Mouse (Mus musculus): ENCODE results near the gene Ift46.
"Not testable (repeated sequence)": the region's sequence is repeated elsewhere in the genome, so short reads cannot be mapped to it uniquely, and the experiment has no call there.

Gene Ift46

DNA sequence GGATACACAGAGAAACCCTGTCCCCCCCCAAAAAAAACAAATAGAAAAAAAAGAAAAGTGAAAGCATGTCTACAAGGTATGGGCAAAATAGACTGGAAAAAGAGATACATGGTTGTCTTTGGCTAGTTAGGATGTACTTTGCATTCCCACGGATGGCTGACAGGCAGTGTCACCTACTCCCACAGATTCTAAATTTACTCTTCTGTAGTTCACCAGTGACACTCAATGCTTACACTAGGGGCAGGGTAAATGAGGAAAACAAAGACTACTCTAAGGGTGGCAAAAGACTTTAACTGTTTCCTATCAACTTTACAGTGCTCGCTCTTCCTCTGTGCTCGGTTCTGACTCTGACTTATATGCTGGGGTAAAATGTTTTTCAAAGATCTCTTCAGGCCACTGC is 21.0 kb upstream of the Ift46 start:
- Histone ChIP-seq H3K4me3 (replicated peaks; ENCODE audit: low read length) (no peak overlapping the region), H3K36me3 (ENCODE audit: insufficient read depth, low read length) (peaks cover 83% of the 10 kb centered on the region), H3K4me1 (replicated peaks; ENCODE audit: low read depth, low read length) (no peaks in the 10 kb centered on the region), H3K27me3 (ENCODE audit: insufficient read depth, low read length) (no peaks in the 10 kb centered on the region), H3K9me3 (ENCODE audit: low read length) (no peaks in the 10 kb centered on the region)
- TF ChIP-seq POU5F1 (IDR thresholded peaks at IDR 0.05; ENCODE audit: borderline replicate concordance, low read length) = no peak
- no peak for TF ChIP-seq NANOG (IDR thresholded peaks at IDR 0.05; ENCODE audit: borderline replicate concordance, low read length)
- TF ChIP-seq CTCF (conservative IDR thresholded peaks at IDR 0.05; ENCODE audit: low read length) = no peak

DNA sequence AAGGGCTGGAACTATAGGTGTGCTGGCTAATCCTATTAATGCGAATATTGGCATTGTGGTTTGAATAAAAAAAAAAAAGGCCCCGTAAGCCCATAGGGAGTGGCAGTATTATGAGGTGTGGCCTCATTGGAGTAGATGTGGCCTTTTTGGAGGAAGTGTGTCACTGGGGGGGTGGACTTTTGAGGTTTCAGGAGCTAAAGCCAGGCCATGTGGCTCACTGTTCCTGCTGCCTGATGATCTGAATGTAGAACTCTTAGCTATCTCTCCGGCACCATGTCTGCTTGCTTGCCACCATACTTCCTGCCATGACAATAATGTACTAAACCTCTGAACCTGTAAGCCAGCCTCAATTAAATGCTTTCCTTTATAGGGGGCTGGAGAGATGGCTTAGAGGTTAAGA is 20.4 kb upstream of the Ift46 start:
- Histone ChIP-seq H3K36me3 (ENCODE audit: insufficient read depth, low read length) (peaks cover 89% of the 10 kb centered on the region), H3K4me1 (replicated peaks; ENCODE audit: low read depth, low read length) (no peaks in the 10 kb centered on the region), H3K9me3 (ENCODE audit: low read length) (no peaks in the 10 kb centered on the region), H3K27me3 (ENCODE audit: insufficient read depth, low read length) (no peaks in the 10 kb centered on the region), H3K4me3 (replicated peaks; ENCODE audit: low read length) (no peak overlapping the region)
- TF ChIP-seq NANOG (IDR thresholded peaks at IDR 0.05; ENCODE audit: borderline replicate concordance, low read length) (no peak), CTCF (conservative IDR thresholded peaks at IDR 0.05; ENCODE audit: low read length) (no peak), POU5F1 (IDR thresholded peaks at IDR 0.05; ENCODE audit: borderline replicate concordance, low read length) (no peak)

DNA sequence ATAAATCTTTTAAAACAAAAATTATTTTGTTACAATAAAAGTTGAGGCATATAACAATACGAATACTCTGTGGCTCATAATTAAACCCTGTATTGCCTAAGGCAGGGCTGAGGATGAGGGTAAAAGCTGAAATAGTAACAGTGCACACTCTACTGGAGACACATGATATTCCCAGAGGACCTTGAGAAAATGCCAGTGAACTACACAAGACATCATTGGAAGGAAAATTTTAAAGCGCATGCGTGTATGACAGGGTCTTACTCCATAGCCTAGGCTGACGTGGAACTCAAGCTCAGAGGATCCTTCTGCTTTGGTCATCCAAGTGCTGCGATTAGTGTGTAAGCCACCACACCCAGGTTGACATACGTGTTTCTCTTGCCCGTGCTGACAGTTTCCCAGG is 19.2 kb upstream of the Ift46 start:
- no peaks in the 10 kb centered on the region for H3K9me3 ChIP-seq (ENCODE audit: low read length)
- H3K36me3 ChIP-seq (ENCODE audit: insufficient read depth, low read length) = peaks cover 92% of the 10 kb centered on the region
- no peaks in the 10 kb centered on the region for H3K4me1 ChIP-seq (replicated peaks; ENCODE audit: low read depth, low read length)
- no peak overlapping the region for H3K4me3 ChIP-seq (replicated peaks; ENCODE audit: low read length)
- TF ChIP-seq CTCF (conservative IDR thresholded peaks at IDR 0.05; ENCODE audit: low read length) (peak; percentile 42), NANOG (IDR thresholded peaks at IDR 0.05; ENCODE audit: borderline replicate concordance, low read length) (no peak)
- no peaks in the 10 kb centered on the region for H3K27me3 ChIP-seq (ENCODE audit: insufficient read depth, low read length)

DNA sequence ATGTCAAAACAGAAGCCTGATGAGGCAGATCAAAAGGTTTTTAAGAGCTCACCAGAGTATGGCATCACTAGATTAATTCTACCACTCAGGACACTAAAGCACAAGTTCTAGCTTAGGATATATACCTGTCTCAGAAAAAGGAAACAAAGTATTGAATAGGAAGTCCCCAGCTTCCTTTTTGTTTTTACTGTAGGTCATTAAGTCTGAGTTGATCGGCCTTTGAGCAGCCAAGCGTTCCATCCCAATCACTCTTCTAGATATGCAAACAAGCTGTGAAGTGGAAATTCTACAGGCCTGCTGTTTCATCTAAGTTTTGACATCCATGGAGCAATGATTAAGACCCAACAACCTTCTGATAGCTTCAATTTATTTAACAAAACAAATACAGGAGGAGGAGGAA is 6.8 kb upstream of the Ift46 start:
- Histone ChIP-seq H3K4me3 (replicated peaks; ENCODE audit: low read length) (no peak overlapping the region), H3K4me1 (replicated peaks; ENCODE audit: low read depth, low read length) (peaks cover 29% of the 10 kb centered on the region), H3K27me3 (ENCODE audit: insufficient read depth, low read length) (no peaks in the 10 kb centered on the region), H3K36me3 (ENCODE audit: insufficient read depth, low read length) (peaks cover 58% of the 10 kb centered on the region), H3K9me3 (ENCODE audit: low read length) (no peaks in the 10 kb centered on the region)
- TF ChIP-seq NANOG (IDR thresholded peaks at IDR 0.05; ENCODE audit: borderline replicate concordance, low read length) (no peak), CTCF (conservative IDR thresholded peaks at IDR 0.05; ENCODE audit: low read length) (no peak), POU5F1 (IDR thresholded peaks at IDR 0.05; ENCODE audit: borderline replicate concordance, low read length) (no peak)

DNA sequence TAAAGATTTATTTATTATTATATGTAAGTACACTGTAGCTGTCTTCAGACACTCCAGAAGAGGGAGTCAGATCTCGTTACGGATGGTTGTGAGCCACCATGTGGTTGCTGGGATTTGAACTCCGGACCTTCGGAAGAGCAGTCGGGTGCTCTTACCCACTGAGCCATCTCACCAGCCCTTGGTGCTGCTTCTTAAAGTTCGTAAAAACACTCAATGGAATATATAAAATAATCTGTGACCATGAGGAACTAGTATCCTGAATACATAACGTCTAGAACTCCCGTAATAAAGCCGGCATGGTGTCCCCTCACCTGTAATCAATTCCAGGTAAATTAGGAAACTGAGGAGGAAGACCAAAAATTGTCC is 304 bp downstream of the Ift46 start:
- peak overlapping the region; percentile 95 for H3K4me3 ChIP-seq (replicated peaks; ENCODE audit: low read length)
- not testable (repeated sequence) for H3K36me3 ChIP-seq (ENCODE audit: insufficient read depth, low read length); H3K9me3 ChIP-seq (ENCODE audit: low read length); H3K27me3 ChIP-seq (ENCODE audit: insufficient read depth, low read length)
- peaks cover 34% of the 10 kb centered on the region for H3K4me1 ChIP-seq (replicated peaks; ENCODE audit: low read depth, low read length)

DNA sequence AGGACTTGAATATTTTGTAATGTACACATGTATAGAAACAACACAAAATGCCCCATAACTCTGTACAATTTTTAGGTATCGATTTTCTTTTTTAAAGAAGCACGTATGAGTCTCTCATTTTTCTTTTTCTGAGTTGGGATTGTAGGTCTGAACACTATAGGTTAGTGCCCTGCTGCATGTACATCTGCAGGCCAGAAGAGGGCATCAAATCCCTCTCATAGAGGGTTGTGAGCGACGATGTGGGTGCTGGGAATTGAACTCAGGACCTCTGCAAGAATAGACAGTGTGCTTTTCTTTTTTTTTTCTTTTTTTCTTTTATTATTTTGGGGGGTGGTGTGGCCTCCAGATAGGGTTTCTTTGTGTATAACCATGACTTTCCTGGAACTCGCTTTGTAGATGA is 3.7 kb downstream of the Ift46 start:
- H3K4me3 ChIP-seq (replicated peaks; ENCODE audit: low read length) = no peak overlapping the region
- H3K4me1 ChIP-seq (replicated peaks; ENCODE audit: low read depth, low read length) = peaks cover 30% of the 10 kb centered on the region
- TF ChIP-seq POU5F1 (IDR thresholded peaks at IDR 0.05; ENCODE audit: borderline replicate concordance, low read length) = no peak
- peak; percentile 13; the same call in 1 of the 2 replicates for TF ChIP-seq CTCF (conservative IDR thresholded peaks at IDR 0.05; ENCODE audit: low read length)
- TF ChIP-seq NANOG (IDR thresholded peaks at IDR 0.05; ENCODE audit: borderline replicate concordance, low read length) = no peak

DNA sequence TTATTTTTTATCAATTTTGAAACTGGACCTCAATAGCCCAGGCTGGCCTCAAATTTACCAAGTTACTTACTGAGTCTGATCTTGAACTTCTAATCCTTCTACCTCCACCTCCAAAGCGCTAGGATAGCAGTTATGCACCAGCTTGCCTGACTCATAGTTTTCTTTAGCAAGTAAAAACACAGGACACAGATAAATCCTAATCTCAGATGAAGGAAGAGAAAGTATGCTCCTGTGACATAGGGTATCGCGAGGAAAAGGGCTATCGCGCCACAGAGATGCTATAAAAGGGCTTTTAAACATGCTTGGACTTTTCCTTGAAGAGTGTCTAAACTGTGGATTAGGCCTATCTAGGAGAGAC is 4.7 kb downstream of the Ift46 start:
- TF ChIP-seq POU5F1 (IDR thresholded peaks at IDR 0.05; ENCODE audit: borderline replicate concordance, low read length) = no peak
- no peak for TF ChIP-seq CTCF (conservative IDR thresholded peaks at IDR 0.05; ENCODE audit: low read length)
- TF ChIP-seq NANOG (IDR thresholded peaks at IDR 0.05; ENCODE audit: borderline replicate concordance, low read length) = no peak
- Histone ChIP-seq H3K27me3 (ENCODE audit: insufficient read depth, low read length) (no peaks in the 10 kb centered on the region), H3K4me1 (replicated peaks; ENCODE audit: low read depth, low read length) (peaks cover 25% of the 10 kb centered on the region), H3K4me3 (replicated peaks; ENCODE audit: low read length) (no peak overlapping the region), H3K36me3 (ENCODE audit: insufficient read depth, low read length) (peaks cover 25% of the 10 kb centered on the region), H3K9me3 (ENCODE audit: low read length) (no peaks in the 10 kb centered on the region)

More for the DNA sequence above, 3.7 kb downstream of the Ift46 start:
- Histone ChIP-seq H3K9me3 (ENCODE audit: low read length) (no peaks in the 10 kb centered on the region), H3K36me3 (ENCODE audit: insufficient read depth, low read length) (peaks cover 18% of the 10 kb centered on the region), H3K27me3 (ENCODE audit: insufficient read depth, low read length) (no peaks in the 10 kb centered on the region)

DNA sequence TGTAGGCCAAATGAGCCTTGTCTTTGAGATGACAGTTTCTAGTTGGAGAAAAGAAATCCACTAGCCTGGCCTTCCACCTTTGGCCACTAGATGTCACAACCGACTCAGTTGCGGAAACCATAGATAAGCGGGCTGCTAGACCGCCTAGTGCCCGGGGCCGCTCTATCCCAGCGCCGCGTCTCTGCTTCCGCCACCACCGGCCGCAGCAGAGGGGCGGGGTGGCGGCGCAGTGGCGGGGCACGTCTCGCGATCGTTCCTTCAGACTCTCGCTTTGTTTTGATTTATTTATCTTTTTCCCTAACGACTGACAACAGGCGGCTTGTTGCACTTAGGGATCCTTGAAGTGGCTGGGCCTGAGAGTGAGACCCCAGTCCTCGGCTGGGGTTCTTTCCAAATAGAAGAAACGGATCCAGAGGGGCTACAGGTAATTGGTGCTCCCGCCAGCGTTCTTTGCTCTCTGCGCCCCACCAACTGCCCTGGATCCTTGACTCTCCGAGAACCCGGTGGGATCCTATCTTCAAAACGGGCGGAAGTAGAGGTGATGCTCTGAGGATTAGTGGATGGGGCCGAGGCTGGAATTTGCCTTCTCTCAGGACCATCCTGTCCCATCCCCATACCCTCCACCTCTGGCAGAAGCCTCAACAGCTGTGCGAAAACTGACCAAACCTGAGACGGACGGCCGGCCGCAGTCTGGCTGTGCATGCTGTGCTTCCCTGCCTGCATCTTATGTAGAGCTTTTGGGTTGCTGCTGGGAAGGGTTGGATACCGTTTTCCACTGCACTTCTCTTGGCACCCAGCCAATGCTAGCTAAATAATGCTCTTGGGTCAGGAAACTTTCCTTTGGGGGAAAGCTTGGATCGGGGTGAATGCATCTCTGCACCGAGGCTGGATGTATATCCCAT is 5.3 kb downstream of the Ift46 start:
- Histone ChIP-seq H3K27me3 (ENCODE audit: insufficient read depth, low read length) (no peaks in the 10 kb centered on the region), H3K4me1 (replicated peaks; ENCODE audit: low read depth, low read length) (peaks cover 25% of the 10 kb centered on the region), H3K9me3 (ENCODE audit: low read length) (no peaks in the 10 kb centered on the region), H3K4me3 (replicated peaks; ENCODE audit: low read length) (peak overlapping the region; percentile 97), H3K36me3 (ENCODE audit: insufficient read depth, low read length) (peaks cover 26% of the 10 kb centered on the region)
- TF ChIP-seq POU5F1 (IDR thresholded peaks at IDR 0.05; ENCODE audit: borderline replicate concordance, low read length) (no peak), CTCF (conservative IDR thresholded peaks at IDR 0.05; ENCODE audit: low read length) (peak; percentile 92), NANOG (IDR thresholded peaks at IDR 0.05; ENCODE audit: borderline replicate concordance, low read length) (no peak)

DNA sequence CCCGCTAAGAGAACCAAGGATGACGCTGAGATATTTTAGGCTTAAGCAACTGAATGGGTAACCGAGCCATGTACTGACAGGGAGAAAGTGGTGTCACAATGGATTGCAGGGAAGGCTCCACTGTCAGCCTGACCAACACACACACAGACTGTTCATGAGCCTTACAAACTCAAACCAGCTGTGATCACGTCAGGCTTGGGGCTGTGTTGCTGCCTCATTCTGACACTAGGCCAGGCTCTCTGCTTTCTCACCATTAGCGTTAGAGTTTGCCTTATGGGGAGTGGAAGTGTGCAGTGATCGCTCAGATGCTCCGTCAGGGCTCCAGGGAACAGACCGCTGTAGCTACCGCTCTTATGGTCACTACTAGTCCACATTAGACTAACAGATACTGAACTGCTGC is 25.1 kb downstream of the Ift46 start:
- Histone ChIP-seq H3K4me3 (replicated peaks; ENCODE audit: low read length) (no peak overlapping the region), H3K27me3 (ENCODE audit: insufficient read depth, low read length) (peaks cover 11% of the 10 kb centered on the region), H3K9me3 (ENCODE audit: low read length) (no peaks in the 10 kb centered on the region), H3K36me3 (ENCODE audit: insufficient read depth, low read length) (peaks cover 46% of the 10 kb centered on the region), H3K4me1 (replicated peaks; ENCODE audit: low read depth, low read length) (peaks cover under 1% of the 10 kb centered on the region)
- TF ChIP-seq NANOG (IDR thresholded peaks at IDR 0.05; ENCODE audit: borderline replicate concordance, low read length) = no peak
- TF ChIP-seq CTCF (conservative IDR thresholded peaks at IDR 0.05; ENCODE audit: low read length) = no peak
- TF ChIP-seq POU5F1 (IDR thresholded peaks at IDR 0.05; ENCODE audit: borderline replicate concordance, low read length) = no peak

Data from E14TG2a.4 (cell line).